Mouse (Mus musculus) heart, postnatal 0 days (tissue): ENCODE measurements around the gene Rnf43.

Experiments
- CTCF ChIP-seq: IDR thresholded peaks from 2 replicates; pipeline ENCODE4 v1.5.1; 2016; ENCODE audit warnings: antibody characterized with exemption, control low read depth, low read depth
- EP300 ChIP-seq: IDR thresholded peaks from 2 replicates; pipeline ENCODE4 v1.6.1; 2016; ENCODE audit warnings: antibody characterized with exemption, low read depth

GRCm38 (mm10) chr11:87682096-87682495 lies 19.6 kb downstream of the Rnf43 start:
- TF ChIP-seq CTCF (no peak), EP300 (no peak)
